Mouse (Mus musculus) spleen, adult 18-20 months (tissue): Measurements from ENCODE around the gene Cacul1.

Source experiments
- DNase-seq, 2 experiments: peaks; one replicate each; pipeline ENCODE4 v3.0.0; 2022; ENCODE audit warnings: mixed read lengths in 2 of 2

Gene Cacul1

DNA sequence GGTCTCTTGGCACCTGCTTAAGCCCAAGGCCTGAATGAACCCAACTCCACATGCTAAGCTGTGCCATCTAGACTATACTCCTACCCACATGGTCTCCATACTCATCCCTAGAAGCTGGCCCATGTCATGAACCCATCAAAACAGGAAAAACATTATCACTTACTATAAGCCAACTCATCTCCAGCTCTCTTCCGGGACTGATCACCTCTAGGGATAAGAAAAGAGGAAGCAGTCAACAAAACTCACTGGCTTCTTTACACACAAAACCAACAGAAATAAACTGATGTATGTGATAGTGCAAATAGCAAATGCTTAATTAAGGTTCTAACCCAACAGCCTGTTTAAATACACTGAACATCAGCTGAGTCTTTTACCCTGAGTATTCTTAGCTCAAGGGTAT lies 51.5 kb downstream of the Cacul1 start:
- no peak for DNase-seq

DNA sequence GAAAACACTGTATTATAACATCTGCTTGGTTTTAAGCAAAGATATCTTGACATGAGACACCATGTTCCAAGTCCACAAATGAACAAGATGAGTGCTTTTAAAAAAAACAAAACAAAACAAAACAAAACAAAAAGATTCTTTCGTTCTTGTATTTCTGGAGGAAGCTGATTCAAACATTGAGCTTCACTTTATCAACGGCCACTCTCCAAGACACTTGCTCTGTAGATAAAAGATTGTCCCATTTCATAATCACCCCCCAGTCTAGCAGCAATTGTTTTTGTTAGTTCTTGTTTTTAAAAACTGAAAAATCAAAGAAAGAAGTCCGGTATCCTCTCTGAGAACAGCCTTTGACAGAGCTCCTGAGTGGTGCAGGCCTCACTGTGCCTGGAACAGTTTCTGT lies 52.2 kb downstream of the Cacul1 start:
- DNase-seq: no peak

DNA sequence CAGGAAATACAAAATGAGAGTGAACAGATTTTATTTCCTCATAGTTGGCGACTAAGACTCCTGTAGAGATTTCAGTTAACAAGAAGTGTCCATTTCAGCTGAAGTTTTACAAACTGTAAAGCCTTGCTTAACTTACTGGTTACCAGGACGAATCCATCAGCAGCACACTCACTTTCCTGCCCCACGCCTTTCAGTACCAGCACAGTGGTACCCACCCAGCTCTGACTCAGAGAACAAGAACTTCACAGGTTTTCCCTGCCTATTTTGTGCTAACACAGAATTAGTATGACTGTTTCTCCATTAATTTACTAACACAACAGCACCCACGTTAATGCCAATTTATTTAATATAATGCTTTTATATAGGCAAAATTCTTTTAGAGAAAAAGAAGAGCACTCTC lies 53.9 kb downstream of the Cacul1 start:
- DNase-seq: no peak

DNA sequence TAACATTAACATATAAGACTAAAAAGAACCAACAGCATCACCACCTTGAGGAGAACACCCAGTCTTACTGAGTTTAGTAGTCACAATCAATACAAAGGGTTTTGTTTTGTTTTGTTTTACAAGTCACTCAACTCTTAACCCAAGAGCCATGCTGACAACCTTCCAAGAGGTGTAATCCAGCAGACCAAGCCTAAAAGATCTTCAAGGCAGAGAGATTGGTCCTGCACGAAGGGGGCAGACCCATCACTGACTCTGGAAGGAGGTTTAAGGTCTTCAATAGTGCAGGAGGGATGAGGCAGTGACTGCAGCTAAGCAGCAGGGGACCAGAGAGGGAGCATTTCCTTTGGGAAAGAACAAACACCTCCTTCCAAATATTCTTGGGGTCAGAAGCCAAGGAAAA lies 55.7 kb downstream of the Cacul1 start:
- no peak for DNase-seq

DNA sequence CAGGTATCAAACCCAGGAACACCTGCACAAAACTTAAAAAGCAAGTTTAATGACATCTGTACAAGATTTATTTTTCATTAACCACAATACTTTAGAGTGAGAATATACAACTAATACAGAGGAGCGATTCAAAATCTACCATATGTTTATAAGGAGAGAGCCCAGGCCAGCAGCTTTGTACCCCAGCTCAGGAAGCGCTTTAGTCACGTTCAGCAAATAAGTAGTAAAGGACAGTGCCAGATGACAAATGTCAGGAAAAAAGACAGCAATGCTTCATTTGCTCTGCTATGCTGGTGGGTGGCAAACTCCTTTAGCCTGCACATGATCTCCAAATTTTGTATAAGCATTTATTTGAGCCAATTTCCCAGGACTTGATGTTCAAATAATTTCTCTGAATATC lies 56.1 kb downstream of the Cacul1 start:
- no peak for DNase-seq

DNA sequence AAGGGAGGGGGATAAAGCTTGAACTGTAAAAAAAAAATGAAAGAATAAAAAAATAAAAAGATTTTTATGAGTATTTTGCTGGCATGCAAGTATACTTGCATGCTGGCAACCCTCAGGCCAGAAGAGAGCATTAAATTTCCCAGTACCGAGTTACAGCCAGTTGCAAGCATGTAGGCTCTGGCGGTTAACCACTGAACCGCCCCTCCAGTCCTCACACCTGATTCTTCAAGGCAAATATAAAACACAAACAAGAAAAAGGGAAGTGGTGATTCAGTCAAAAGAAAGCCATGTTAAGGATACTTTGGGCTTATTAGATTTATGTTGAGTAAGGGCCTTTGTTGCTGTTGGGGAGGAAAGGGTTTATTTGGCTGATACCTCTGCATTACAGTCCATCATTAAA lies 60.7 kb downstream of the Cacul1 start:
- DNase-seq: no peak

DNA sequence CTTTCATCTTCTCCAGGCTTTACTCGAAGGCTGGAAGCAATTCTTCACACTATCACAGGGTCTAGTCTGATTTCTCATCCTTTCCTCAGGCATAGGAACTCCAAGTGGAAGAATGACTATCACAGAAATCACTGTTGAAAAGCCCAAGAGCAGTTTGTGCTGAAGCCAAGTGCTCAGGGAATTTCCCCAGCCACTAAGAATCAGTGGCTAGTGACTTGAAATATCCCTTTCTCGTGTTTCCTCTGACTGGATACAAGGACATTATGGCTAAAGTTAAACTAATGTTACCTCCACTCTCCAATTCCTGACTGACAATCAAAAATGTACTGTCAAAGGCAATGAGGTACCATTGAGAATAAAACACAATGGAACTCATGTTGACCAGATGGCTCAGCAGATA lies 65.8 kb downstream of the Cacul1 start:
- no peak for DNase-seq

DNA sequence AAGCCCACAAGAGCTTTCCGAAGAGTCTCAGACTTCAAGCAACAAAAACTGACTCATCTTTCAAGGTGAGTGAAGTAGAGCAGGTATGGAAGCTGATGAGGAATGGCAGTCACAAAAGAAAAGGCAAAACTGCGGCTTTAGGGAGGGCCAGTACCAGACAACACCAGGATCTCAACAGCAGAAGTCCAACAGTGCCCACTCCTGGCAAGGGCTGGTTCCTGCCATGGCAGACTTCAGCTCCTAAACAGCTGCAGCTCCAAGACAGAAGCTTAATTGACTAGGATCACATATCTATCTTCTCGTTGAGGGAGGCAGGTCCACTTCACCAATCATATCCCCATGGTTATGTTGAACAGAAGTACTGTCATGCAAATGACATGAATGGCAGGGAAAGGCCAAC lies 67.4 kb downstream of the Cacul1 start:
- no peak for DNase-seq

DNA sequence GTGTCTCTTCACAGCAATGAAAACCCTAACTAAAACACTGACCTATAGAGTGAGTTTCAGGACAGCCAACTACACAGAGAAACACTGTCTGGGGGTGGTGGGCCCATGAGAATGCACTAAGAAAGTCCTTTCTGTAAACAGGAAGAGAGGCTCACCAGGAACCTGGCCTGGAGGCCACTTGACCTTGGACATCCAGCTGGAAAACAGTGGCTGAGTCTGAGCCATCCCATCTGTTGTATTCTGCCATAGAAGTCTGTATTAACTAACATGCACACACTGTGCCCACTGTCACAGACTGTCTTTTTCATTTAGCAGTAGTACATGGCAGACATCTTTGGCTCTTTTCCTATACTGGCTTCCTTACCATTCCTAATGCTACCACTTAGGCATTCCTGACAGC lies 80.6 kb downstream of the Cacul1 start:
- no peak for DNase-seq

DNA sequence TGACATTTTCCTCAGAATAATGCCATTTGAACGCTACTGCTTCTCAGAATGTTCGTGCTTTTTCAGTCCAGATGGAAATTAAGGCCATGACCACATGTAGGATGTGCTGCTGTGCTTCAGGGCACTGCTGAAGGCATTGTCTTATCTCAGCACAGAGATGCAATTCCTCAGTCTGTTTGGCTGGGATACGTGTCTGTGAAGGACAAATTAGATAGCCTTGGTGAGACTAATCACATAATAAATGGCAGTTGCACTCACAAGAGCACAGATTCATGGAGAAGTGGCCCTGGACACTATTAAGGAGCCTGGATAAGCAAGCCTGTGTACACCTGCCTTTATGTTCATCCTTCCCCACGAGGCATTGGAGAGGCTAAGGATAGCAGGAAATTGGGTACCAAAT lies 83.7 kb downstream of the Cacul1 start:
- no peak for DNase-seq

DNA sequence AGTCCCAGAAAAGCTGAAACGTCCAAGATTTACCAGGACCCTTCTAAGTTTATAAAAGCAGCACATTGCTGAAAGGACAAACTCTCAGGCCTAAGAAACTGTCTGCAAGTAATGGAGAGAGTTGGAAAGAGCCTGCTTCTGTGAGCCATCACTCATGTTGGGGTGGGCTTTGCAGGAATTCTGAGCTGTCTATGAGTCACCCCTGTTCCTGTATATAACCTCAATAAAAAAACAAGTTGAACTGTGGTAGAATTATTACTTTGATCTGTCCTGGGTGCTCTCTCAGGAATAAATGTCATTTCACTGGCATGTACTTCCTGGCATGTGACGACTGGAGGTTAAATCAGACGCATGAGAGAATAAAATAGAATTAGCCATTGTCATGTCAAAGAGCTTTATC lies 85.1 kb downstream of the Cacul1 start:
- no peak for DNase-seq

DNA sequence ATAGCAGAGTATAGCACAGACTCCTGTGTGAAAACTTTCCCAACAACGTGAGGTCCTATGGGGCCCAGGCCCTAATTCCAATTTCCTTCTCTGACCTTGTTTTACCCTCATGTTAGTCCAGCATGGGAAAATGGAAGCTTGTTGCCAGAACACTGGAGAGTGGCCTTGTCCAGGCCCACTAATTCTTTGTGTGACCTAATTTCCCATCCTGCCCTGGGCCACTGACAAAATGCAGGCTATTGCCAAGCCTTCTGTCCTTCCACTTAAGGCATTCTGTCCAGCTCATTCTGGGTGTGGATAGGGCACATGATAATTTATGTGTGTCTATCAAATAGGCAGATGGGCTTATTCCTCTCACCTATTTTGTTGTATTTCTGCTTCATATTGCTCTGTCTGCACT lies 91.3 kb downstream of the Cacul1 start:
- no peak for DNase-seq

DNA sequence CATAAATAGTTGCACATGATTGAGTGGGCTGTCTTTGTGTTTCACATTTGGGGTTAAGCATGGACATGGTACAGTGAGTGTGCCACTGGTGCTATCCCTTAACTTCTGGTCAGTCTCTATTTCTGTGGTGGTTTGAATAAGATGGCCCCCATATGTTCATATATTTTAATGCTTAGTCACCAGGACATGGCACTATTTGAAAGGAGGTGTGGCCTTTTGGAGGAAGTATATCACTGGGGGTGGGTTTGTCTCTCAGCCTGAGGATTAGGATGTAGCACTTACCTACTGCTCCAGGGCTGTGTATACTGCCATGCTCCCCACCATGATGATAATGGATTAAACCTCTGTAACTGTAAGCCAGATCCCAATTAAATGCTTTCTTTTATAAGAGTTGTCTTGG lies 95.6 kb downstream of the Cacul1 start:
- no peak for DNase-seq

DNA sequence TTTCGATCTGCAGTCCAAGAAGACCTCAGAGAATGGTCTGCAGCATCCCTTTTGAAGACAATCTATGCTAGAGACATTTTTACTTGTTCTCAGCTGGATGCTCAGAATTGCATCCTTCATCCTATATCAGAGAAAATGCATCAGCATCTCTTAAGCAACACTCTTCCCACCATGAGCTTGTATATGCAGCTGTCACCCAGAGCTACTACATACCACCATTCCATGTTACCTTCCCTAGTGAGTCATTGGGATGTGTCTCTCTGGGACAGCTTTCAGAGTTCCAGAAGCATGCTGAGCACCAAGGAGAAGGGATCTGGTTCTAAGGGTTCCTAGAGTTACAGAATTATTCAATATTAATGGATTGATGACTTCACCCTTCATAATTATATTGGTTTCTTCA lies 102.0 kb downstream of the Cacul1 start:
- DNase-seq: no peak

DNA sequence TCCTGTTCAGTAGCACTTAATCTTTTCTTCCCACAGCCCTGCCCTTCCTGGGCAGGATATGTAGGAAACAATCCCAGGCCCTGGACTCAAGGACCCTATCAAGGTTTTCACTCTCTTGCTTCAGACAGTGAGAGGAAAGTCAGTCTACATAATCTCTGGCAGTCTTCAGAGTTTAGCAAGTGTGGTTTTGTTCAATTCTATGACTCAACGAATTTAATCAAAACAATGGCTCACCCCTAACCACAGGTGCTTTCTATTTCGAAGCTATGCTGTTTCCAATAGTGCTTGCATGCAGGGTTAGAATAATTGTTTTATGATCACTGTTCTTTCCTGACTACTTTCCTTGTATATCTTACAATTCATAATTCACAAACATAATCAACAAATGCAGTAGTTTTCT lies 103.0 kb downstream of the Cacul1 start:
- DNase-seq: no peak
